Mouse (Mus musculus) midbrain, postnatal 0 days (tissue): ENCODE results near the gene Neu2. TPM values are rescaled to one million over a fixed set of nuclear protein-coding genes. Genes with fewer than 3 reads are reported as not detected.

Source experiments
- ATAC-seq: fragments of 200-750 bp; cut with Nextera tagmentation; 2 replicates; pipeline ENCODE4 v1.8.0; 2017; ENCODE audit warnings: moderate number of reproducible peaks, mild to moderate bottlenecking, moderate TSS enrichment, moderate library complexity; ENCODE audit not compliant: low FRiP score
- DNase-seq: peaks from one replicate; pipeline ENCODE4 v3.0.0-alpha.2; 2015; ENCODE audit warnings: low spot score
- H3K27ac ChIP-seq: fragments of 300-500 bp; sonication (generic); 2 replicates; pipeline ENCODE4 v1.5.1; 2014; ENCODE audit warnings: low read depth, mild to moderate bottlenecking, low read length, mixed read lengths
- H3K27me3 ChIP-seq: fragments of 300-500 bp; sonication (generic); 2 replicates; pipeline ENCODE4 v1.6.1; 2014; ENCODE audit warnings: low read length, control low read depth, mixed read lengths; ENCODE audit not compliant: insufficient read depth
- H3K36me3 ChIP-seq: fragments of 300-500 bp; sonication (generic); 2 replicates; pipeline ENCODE4 v1.6.1; 2014; ENCODE audit warnings: low read length, control low read depth, mixed read lengths; ENCODE audit not compliant: insufficient read depth
- H3K4me1 ChIP-seq: fragments of 300-500 bp; sonication (generic); 2 replicates; pipeline ENCODE4 v1.6.1; 2014; ENCODE audit warnings: mild to moderate bottlenecking, control low read depth, antibody characterized with exemption, low read length, mixed read lengths; ENCODE audit not compliant: insufficient read depth
- H3K4me2 ChIP-seq: fragments of 300-500 bp; sonication (generic); 2 replicates; pipeline ENCODE4 v1.6.1; 2014; ENCODE audit warnings: low read depth, mild to moderate bottlenecking, low read length, mixed read lengths; ENCODE audit not compliant: poor library complexity, severe bottlenecking
- H3K4me3 ChIP-seq: fragments of 300-500 bp; sonication (generic); 2 replicates; pipeline ENCODE4 v1.5.1; 2014; ENCODE audit warnings: low read depth, mild to moderate bottlenecking, low read length, moderate library complexity
- H3K9ac ChIP-seq: fragments of 300-500 bp; sonication (generic); replicated peaks from 2 replicates; pipeline ENCODE4 v1.6.1; 2014; ENCODE audit warnings: mild to moderate bottlenecking, low read length, moderate library complexity, mixed read lengths; ENCODE audit not compliant: poor library complexity, severe bottlenecking
- H3K9me3 ChIP-seq: fragments of 300-500 bp; sonication (generic); 2 replicates; pipeline ENCODE4 v1.6.1; 2016; ENCODE audit warnings: low read length, control low read depth
- CTCF ChIP-seq: IDR thresholded peaks from 2 replicates; pipeline ENCODE4 v1.5.1; 2016; ENCODE audit warnings: antibody characterized with exemption, mild to moderate bottlenecking
- WGBS: fragments of 180-500 bp; shearing (Covaris S2); extraction: QIAGEN DNeasy Blood & Tissue Kit; methylation state at CpG from one replicate; pipeline ENCODE4 v1.1.7; 2014; 5-methylcytosine and 5-hydroxymethylcytosine counted together
- polyA plus RNA-seq: library from polyadenylated mRNA; unstranded; fragments of >200 nt; fragmentation: Nextera tagmentation; extraction: Ambion mirVana; gene quantifications from 2 replicates; pipeline ENCODE4 v1.2.1, GENCODE M21; 2015
- total RNA-seq: library from RNA; depleted of rRNA; stranded (reverse); fragments of >200 nt; gene quantifications from 2 replicates; pipeline ENCODE4 v1.2.3, GENCODE M21; 2014

Neu2 gene
- total and polyA plus RNA-seq, 2 experiments from 2014 or later = 1.1 to 1.3 TPM

- H3K4me1 ChIP-seq = no peaks in the 10 kb centered on the region; the same call in 1 of the 2 replicates
- peak overlapping the region; percentile 36 for H3K4me3 ChIP-seq
- no peaks in the 10 kb centered on the region for H3K27me3 ChIP-seq
- no peak overlapping the region for H3K27ac ChIP-seq
- WGBS = 3% methylated on average over 36 of the region's 42 CpGs
- H3K4me2 ChIP-seq = peak overlapping the region; percentile 83
- H3K36me3 ChIP-seq = peaks cover 14% of the 10 kb centered on the region; the same call in 1 of the 2 replicates
- H3K9ac ChIP-seq = peak overlapping the region; percentile 60
- TF ChIP-seq CTCF = no peak
- peak; percentile 15 for DNase-seq
- ATAC-seq = peak; percentile 69
- no peaks in the 10 kb centered on the region for H3K9me3 ChIP-seq
These were observed 34.4 kb upstream of the Neu2 start for GRCm38 (mm10) chr1:87475076-87475895.

GRCm38 (mm10) chr1:87482546-87482945, 27.1 kb upstream of the Neu2 start:
- no peak overlapping the region for H3K4me3 ChIP-seq
- no peaks in the 10 kb centered on the region for H3K9me3 ChIP-seq
- H3K9ac ChIP-seq = no peak overlapping the region
- ATAC-seq (no peak), DNase-seq (no peak)
- H3K4me2 ChIP-seq = no peak overlapping the region
- H3K27me3 ChIP-seq = no peaks in the 10 kb centered on the region
- no peak for TF ChIP-seq CTCF
- H3K36me3 ChIP-seq = peaks cover 20% of the 10 kb centered on the region
- no peak overlapping the region for H3K27ac ChIP-seq
- 89% methylated on average over 4 of the region's 4 CpGs for WGBS
- no peaks in the 10 kb centered on the region for H3K4me1 ChIP-seq

GRCm38 (mm10) chr1:87486386-87486785, 23.3 kb upstream of the Neu2 start:
- no peak overlapping the region for H3K4me2 ChIP-seq
- H3K4me3 ChIP-seq = no peak overlapping the region
- no peak overlapping the region for H3K9ac ChIP-seq
- DNase-seq = no peak
- no peaks in the 10 kb centered on the region for H3K9me3 ChIP-seq
- H3K27me3 ChIP-seq = no peaks in the 10 kb centered on the region
- peaks cover 20% of the 10 kb centered on the region for H3K36me3 ChIP-seq
- no peak for ATAC-seq
- WGBS = 71% methylated on average over 6 of the region's 6 CpGs
- no peaks in the 10 kb centered on the region for H3K4me1 ChIP-seq
- H3K27ac ChIP-seq = no peak overlapping the region
- TF ChIP-seq CTCF = no peak

- Histone ChIP-seq H3K4me1 (no peaks in the 10 kb centered on the region), H3K36me3 (peaks cover 26% of the 10 kb centered on the region), H3K4me2 (no peak overlapping the region), H3K9ac (no peak overlapping the region), H3K4me3 (no peak overlapping the region), H3K9me3 (no peaks in the 10 kb centered on the region), H3K27ac (no peak overlapping the region), H3K27me3 (no peaks in the 10 kb centered on the region)
- ATAC-seq = no peak
- no peak for DNase-seq
- 93% methylated on average over 3 of the region's 3 CpGs for WGBS
- no peak for TF ChIP-seq CTCF
These were observed 17.4 kb upstream of the Neu2 start for GRCm38 (mm10) chr1:87492285-87492684.

GRCm38 (mm10) chr1:87493542-87493941, 16.1 kb upstream of the Neu2 start:
- DNase-seq (no peak), ATAC-seq (no peak)
- Histone ChIP-seq H3K27me3 (no peaks in the 10 kb centered on the region), H3K9me3 (no peaks in the 10 kb centered on the region), H3K4me2 (no peak overlapping the region), H3K27ac (no peak overlapping the region; the same call in 1 of the 2 replicates), H3K4me3 (no peak overlapping the region), H3K36me3 (peaks cover 15% of the 10 kb centered on the region), H3K4me1 (no peaks in the 10 kb centered on the region), H3K9ac (no peak overlapping the region)
- TF ChIP-seq CTCF = no peak
- 54% methylated on average over 4 of the region's 4 CpGs for WGBS

GRCm38 (mm10) chr1:87505524-87505923, 4.2 kb upstream of the Neu2 start:
- Histone ChIP-seq H3K36me3 (peaks cover 3% of the 10 kb centered on the region; the same call in 1 of the 2 replicates), H3K9ac (no peak overlapping the region), H3K27ac (no peak overlapping the region), H3K9me3 (no peaks in the 10 kb centered on the region), H3K27me3 (no peaks in the 10 kb centered on the region), H3K4me1 (0 out of 2 replicates have a peak, but pooled peaks cover 3% of the 10 kb centered on the region), H3K4me2 (no peak overlapping the region), H3K4me3 (no peak overlapping the region)
- ATAC-seq (no peak), DNase-seq (no peak)
- TF ChIP-seq CTCF = no peak
- 94% methylated on average over 4 of the region's 4 CpGs for WGBS
